Mouse (Mus musculus) hindbrain, embryonic 16.5 days (tissue): Measurements from ENCODE around the gene Bcor. TPM values are rescaled to one million over a fixed set of nuclear protein-coding genes. Genes with fewer than 3 reads are reported as not detected.

Source experiments
- ATAC-seq: fragments of 200-750 bp; cut with Nextera tagmentation; 2 replicates; pipeline ENCODE4 v1.8.0; 2017; ENCODE audit warnings: moderate TSS enrichment, moderate library complexity
- H3K27ac ChIP-seq: fragments of 300-500 bp; sonication (generic); 2 replicates; pipeline ENCODE4 v1.5.1; 2014; ENCODE audit warnings: low read depth, mild to moderate bottlenecking, control low read depth, low read length, moderate library complexity
- H3K27me3 ChIP-seq: fragments of 300-500 bp; sonication (generic); replicated peaks from 2 replicates; pipeline ENCODE4 v1.6.1; 2014; ENCODE audit warnings: low read length; ENCODE audit not compliant: control insufficient read depth, insufficient read depth
- H3K36me3 ChIP-seq: fragments of 300-500 bp; sonication (generic); 2 replicates; pipeline ENCODE4 v1.6.1; 2014; ENCODE audit warnings: mild to moderate bottlenecking, low read length, moderate library complexity, mixed read lengths; ENCODE audit not compliant: control insufficient read depth, insufficient read depth
- H3K4me1 ChIP-seq: fragments of 300-500 bp; sonication (generic); 2 replicates; pipeline ENCODE4 v1.6.1; 2014; ENCODE audit warnings: low read depth, low read length; ENCODE audit not compliant: control insufficient read depth, insufficient read depth
- H3K4me2 ChIP-seq: fragments of 300-500 bp; sonication (generic); 2 replicates; pipeline ENCODE4 v1.6.1; 2014; ENCODE audit warnings: mild to moderate bottlenecking, low read length, control low read depth, moderate library complexity
- H3K4me3 ChIP-seq: fragments of 300-500 bp; sonication (generic); 2 replicates; pipeline ENCODE4 v1.5.1; 2014; ENCODE audit warnings: mild to moderate bottlenecking, low read length, control low read depth, moderate library complexity
- H3K9ac ChIP-seq: fragments of 300-500 bp; sonication (generic); 2 replicates; pipeline ENCODE4 v1.6.1; 2014; ENCODE audit warnings: low read depth, mild to moderate bottlenecking, control low read depth, low read length, moderate library complexity
- H3K9me3 ChIP-seq: fragments of 300-500 bp; sonication (generic); 2 replicates; pipeline ENCODE4 v1.6.1; 2014; ENCODE audit warnings: mild to moderate bottlenecking, low read length, moderate library complexity; ENCODE audit not compliant: control insufficient read depth
- WGBS: fragments of 180-500 bp; shearing (Covaris S2); extraction: QIAGEN DNeasy Blood & Tissue Kit; methylation state at CpG from one replicate; pipeline ENCODE4 v1.1.7; 2014; 5-methylcytosine and 5-hydroxymethylcytosine counted together
- polyA plus RNA-seq: library from polyadenylated mRNA; unstranded; fragments of >200 nt; fragmentation: Nextera tagmentation; extraction: Ambion mirVana; gene quantifications from 2 replicates; pipeline ENCODE4 v1.2.1, GENCODE M21; 2015

The Bcor gene
- polyA plus RNA-seq, 1 experiment from 2014 or later: 11.2 TPM

- peak overlapping the region; percentile 85 for H3K27ac ChIP-seq
- peak overlapping the region; percentile 67 for H3K9ac ChIP-seq
- H3K36me3 ChIP-seq: no peaks in the 10 kb centered on the region
- ATAC-seq: peak; percentile 25
- peaks cover 7% of the 10 kb centered on the region for H3K4me1 ChIP-seq
- peaks cover 31% of the 10 kb centered on the region for H3K27me3 ChIP-seq
- H3K4me2 ChIP-seq: peak overlapping the region; percentile 78
- WGBS: 7% methylated on average over 19 of the region's 25 CpGs
- no peaks in the 10 kb centered on the region for H3K9me3 ChIP-seq
- peak overlapping the region; percentile 44 for H3K4me3 ChIP-seq
Observed at GRCm38 (mm10) chrX:12137121-12137521, 23.0 kb downstream of the Bcor start.

- WGBS: 3% methylated on average over 50 of the region's 50 CpGs
- H3K4me1 ChIP-seq: peaks cover 7% of the 10 kb centered on the region
- H3K27ac ChIP-seq: peak overlapping the region; percentile 85
- peak overlapping the region; percentile 67 for H3K9ac ChIP-seq
- ATAC-seq: peak; percentile 44
- peak overlapping the region; percentile 44 for H3K4me3 ChIP-seq
- no peaks in the 10 kb centered on the region for H3K9me3 ChIP-seq
- H3K36me3 ChIP-seq: no peaks in the 10 kb centered on the region
- H3K4me2 ChIP-seq: peak overlapping the region; percentile 78
- H3K27me3 ChIP-seq: peaks cover 31% of the 10 kb centered on the region
Observed at GRCm38 (mm10) chrX:12136261-12137101, 23.7 kb downstream of the Bcor start.

GRCm38 (mm10) chrX:12135121-12136111, 24.7 kb downstream of the Bcor start:
- H3K4me1 ChIP-seq: peaks cover 7% of the 10 kb centered on the region
- H3K9me3 ChIP-seq: no peaks in the 10 kb centered on the region
- peak overlapping the region; percentile 78 for H3K4me2 ChIP-seq
- H3K27ac ChIP-seq: peak overlapping the region; percentile 85
- H3K27me3 ChIP-seq: peaks cover 37% of the 10 kb centered on the region
- WGBS: 3% methylated on average over 58 of the region's 75 CpGs
- peak overlapping the region; percentile 60 for H3K9ac ChIP-seq
- peak; percentile 63 for ATAC-seq
- H3K4me3 ChIP-seq: peak overlapping the region; percentile 44
- no peaks in the 10 kb centered on the region for H3K36me3 ChIP-seq

- ATAC-seq: no peak
- Histone ChIP-seq H3K4me3 (peak overlapping the region; percentile 44), H3K9ac (no peak overlapping the region; the same call in 1 of the 2 replicates), H3K36me3 (no peaks in the 10 kb centered on the region), H3K9me3 (no peaks in the 10 kb centered on the region), H3K27me3 (peaks cover 30% of the 10 kb centered on the region), H3K4me2 (peak overlapping the region; percentile 78), H3K27ac (no peak overlapping the region), H3K4me1 (peaks cover 7% of the 10 kb centered on the region)
- 5% methylated on average over 19 of the region's 19 CpGs for WGBS
Observed at GRCm38 (mm10) chrX:12134541-12134940, 25.6 kb downstream of the Bcor start.

GRCm38 (mm10) chrX:12133836-12134431, 26.2 kb downstream of the Bcor start:
- Histone ChIP-seq H3K27ac (no peak overlapping the region), H3K4me1 (peaks cover 10% of the 10 kb centered on the region), H3K9me3 (no peaks in the 10 kb centered on the region), H3K36me3 (no peaks in the 10 kb centered on the region), H3K4me3 (peak overlapping the region; percentile 30), H3K27me3 (peaks cover 30% of the 10 kb centered on the region), H3K4me2 (peak overlapping the region; percentile 78), H3K9ac (peak overlapping the region; percentile 54)
- WGBS: 7% methylated on average over 16 of the region's 21 CpGs
- no peak for ATAC-seq

- H3K36me3 ChIP-seq: no peaks in the 10 kb centered on the region
- H3K4me2 ChIP-seq: peak overlapping the region; percentile 78
- WGBS: 2% methylated on average over 43 of the region's 49 CpGs
- peaks cover 34% of the 10 kb centered on the region for H3K27me3 ChIP-seq
- H3K27ac ChIP-seq: peak overlapping the region; percentile 29; the same call in 1 of the 2 replicates
- H3K9me3 ChIP-seq: no peaks in the 10 kb centered on the region
- ATAC-seq: no peak
- peak overlapping the region; percentile 30 for H3K4me3 ChIP-seq
- H3K4me1 ChIP-seq: peaks cover 13% of the 10 kb centered on the region
- H3K9ac ChIP-seq: peak overlapping the region; percentile 54
Observed at GRCm38 (mm10) chrX:12133178-12133835, 26.8 kb downstream of the Bcor start.

GRCm38 (mm10) chrX:12132541-12133177, 27.5 kb downstream of the Bcor start:
- ATAC-seq: no peak
- no peak overlapping the region for H3K9ac ChIP-seq
- H3K4me1 ChIP-seq: peaks cover 13% of the 10 kb centered on the region
- 37% methylated on average over 8 of the region's 8 CpGs for WGBS
- peaks cover 31% of the 10 kb centered on the region for H3K27me3 ChIP-seq
- no peak overlapping the region for H3K27ac ChIP-seq
- no peaks in the 10 kb centered on the region for H3K36me3 ChIP-seq
- H3K9me3 ChIP-seq: no peaks in the 10 kb centered on the region
- no peak overlapping the region; the same call in 1 of the 2 replicates for H3K4me2 ChIP-seq
- H3K4me3 ChIP-seq: no peak overlapping the region
